In the genomic region with DNA sequence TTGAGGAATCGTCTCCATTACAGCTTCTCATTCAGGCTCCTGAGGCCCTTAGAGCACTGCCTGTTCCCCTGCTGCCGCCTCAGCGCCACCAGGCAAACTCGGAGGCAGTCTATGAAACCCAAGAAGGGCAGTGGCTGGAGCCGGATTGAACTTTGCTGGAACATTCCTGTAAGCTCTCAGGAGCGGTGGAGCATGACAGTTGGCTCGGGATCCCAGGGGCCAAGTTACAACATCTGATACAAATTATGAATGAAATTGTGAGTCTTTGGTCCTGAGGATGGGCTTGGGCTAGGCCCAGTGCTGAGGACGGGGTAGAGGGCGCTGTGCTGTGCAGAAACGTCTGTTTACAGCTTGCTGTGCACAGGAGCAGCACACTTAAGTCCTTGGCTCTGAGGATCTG, we compare ENCODE assay signal across 10 mouse cellular contexts. TPM values are rescaled to one million over a fixed set of nuclear protein-coding genes. Genes with fewer than 3 reads are reported as not detected.
DNase-seq lines count a peak whose midpoint lies in the region; ATAC-seq and TF ChIP-seq lines count a peak whose summit lies in the region.
"Had no signal": no experiment of that assay in that cellular context is flagged by ENCODE, and none has a peak within 500 bp of the region (broad histone marks: within the 10 kb centered on the region; RNA-seq: fewer than 3 reads in every experiment).

No protein-coding gene starts in this region.

- H3K4me3 ChIP-seq in midbrain, embryonic 12.5 days: no peak overlapping the region
- no peak overlapping the region for H3K4me3 ChIP-seq in midbrain, embryonic 16.5 days (ENCODE audit: low read depth, low read length)
- no peak overlapping the region for H3K4me3 ChIP-seq in embryonic facial prominence, embryonic 13.5 days
- H3K4me3 ChIP-seq in myocyte: no peak overlapping the region
- H3K4me3 ChIP-seq: heart, embryonic 13.5 days had no signal

- 0 out of 2 replicates have a peak, but pooled peaks cover 3% of the 10 kb centered on the region for H3K4me1 ChIP-seq in midbrain, embryonic 12.5 days
- no peaks in the 10 kb centered on the region for H3K4me1 ChIP-seq in midbrain, embryonic 16.5 days (ENCODE audit: control insufficient read depth, insufficient read depth, low read length)
- peaks cover 59% of the 10 kb centered on the region for H3K4me1 ChIP-seq in embryonic facial prominence, embryonic 13.5 days

- H3ac ChIP-seq in myocyte (ENCODE audit: control insufficient read depth, insufficient read length): no peak overlapping the region

- no peaks in the 10 kb centered on the region for H3K9me3 ChIP-seq in midbrain, embryonic 12.5 days
- H3K9me3 ChIP-seq in midbrain, embryonic 16.5 days (replicated peaks; ENCODE audit: control insufficient read depth, low read length, poor library complexity, severe bottlenecking): no peaks in the 10 kb centered on the region
- no peaks in the 10 kb centered on the region for H3K9me3 ChIP-seq in embryonic facial prominence, embryonic 13.5 days
- H3K9me3 ChIP-seq: heart, embryonic 13.5 days had no signal

- H3K36me3 ChIP-seq in midbrain, embryonic 12.5 days: peaks cover 41% of the 10 kb centered on the region
- H3K36me3 ChIP-seq in midbrain, embryonic 16.5 days (ENCODE audit: control insufficient read depth, insufficient read depth, low read length): peaks cover 23% of the 10 kb centered on the region
- H3K36me3 ChIP-seq in embryonic facial prominence, embryonic 13.5 days: peaks cover 42% of the 10 kb centered on the region
- no peaks in the 10 kb centered on the region for H3K36me3 ChIP-seq in myocyte (ENCODE audit: control insufficient read depth, insufficient read depth)

- peak; percentile 81 for DNase-seq in kidney, adult 9 months
- no peak for DNase-seq in layer of hippocampus, adult 9-10 months (ENCODE audit: low spot score)
- no peak for DNase-seq in B cell, adult 2 months
- DNase-seq in adrenal gland, postnatal 25 days: no peak
- DNase-seq: layer of hippocampus, postnatal 36 days had no signal

- no peak overlapping the region for H3K9ac ChIP-seq in midbrain, embryonic 12.5 days (replicated peaks)
- H3K9ac ChIP-seq in midbrain, embryonic 16.5 days (ENCODE audit: low read depth, low read length): no peak overlapping the region
- no peak overlapping the region; the same call in 1 of the 2 replicates for H3K9ac ChIP-seq in embryonic facial prominence, embryonic 13.5 days
- H3K9ac ChIP-seq: heart, embryonic 13.5 days had no signal

- 54% methylated on average over 10 of the region's 10 CpGs for WGBS in midbrain, embryonic 12.5 days
- 54% methylated on average over 10 of the region's 10 CpGs for WGBS in midbrain, embryonic 16.5 days
- 14% methylated on average over 10 of the region's 10 CpGs for WGBS in embryonic facial prominence, embryonic 13.5 days

- no peak overlapping the region for H3K4me2 ChIP-seq in midbrain, embryonic 12.5 days (replicated peaks)
- H3K4me2 ChIP-seq in midbrain, embryonic 16.5 days (ENCODE audit: low read length): no peak overlapping the region
- H3K4me2 ChIP-seq in embryonic facial prominence, embryonic 13.5 days: peak overlapping the region; percentile 33
- H3K4me2 ChIP-seq in myocyte (ENCODE audit: low read depth): no peak overlapping the region
- H3K4me2 ChIP-seq: heart, embryonic 13.5 days had no signal

- no peaks in the 10 kb centered on the region for H3K79me2 ChIP-seq in myocyte (ENCODE audit: control insufficient read depth, insufficient read depth)

- peaks cover 2% of the 10 kb centered on the region; the same call in 1 of the 2 replicates for H3K27me3 ChIP-seq in midbrain, embryonic 12.5 days
- no peaks in the 10 kb centered on the region for H3K27me3 ChIP-seq in midbrain, embryonic 16.5 days (ENCODE audit: control insufficient read depth, insufficient read depth, low read depth, low read length)
- no peaks in the 10 kb centered on the region for H3K27me3 ChIP-seq in embryonic facial prominence, embryonic 13.5 days
- H3K27me3 ChIP-seq in myocyte (ENCODE audit: control insufficient read depth, insufficient read depth, insufficient read length): no peaks in the 10 kb centered on the region

- TF ChIP-seq POLR2A in myocyte (IDR thresholded peaks at IDR 0.05; ENCODE audit: insufficient read length, low read depth): no peak

- peak overlapping the region; percentile 39; the same call in 1 of the 2 replicates for H3K27ac ChIP-seq in midbrain, embryonic 12.5 days (replicated peaks)
- H3K27ac ChIP-seq in midbrain, embryonic 16.5 days (ENCODE audit: low read length): no peak overlapping the region
- H3K27ac ChIP-seq in embryonic facial prominence, embryonic 13.5 days: peak overlapping the region; percentile 88
- H3K27ac ChIP-seq: heart, embryonic 13.5 days had no signal

- no peak for ATAC-seq in midbrain, embryonic 12.5 days (ENCODE audit: low FRiP score, low read depth)
- no peak for ATAC-seq in midbrain, embryonic 16.5 days
- ATAC-seq in embryonic facial prominence, embryonic 13.5 days (ENCODE audit: insufficient number of reproducible peaks, insufficient read depth, low FRiP score, low TSS enrichment, low read depth): peak; percentile 27; the same call in 1 of the 2 replicates

TF ChIP-seq in myocyte, 11 proteins besides CTCF, POLR2A, EP300 and RAD21:
- TF ChIP-seq POLR2AphosphoS2 (IDR thresholded peaks at IDR 0.05; ENCODE audit: insufficient read length, low read depth) (peak; percentile 36), USF1 (IDR thresholded peaks at IDR 0.05; ENCODE audit: low read depth) (no peak)

RNA-seq across cellular contexts. Expression of a gene that starts 7.1 kb away (rescaled TPM):
- polyA plus RNA-seq in midbrain, embryonic 12.5 days (2016; fragmentation: Nextera tagmentation; extraction: Ambion mirVana): 67.2 and 70.5 TPM in 2 replicates
- 83.9 and 87.5 TPM in 2 replicates for polyA plus RNA-seq in midbrain, embryonic 16.5 days (2015; fragmentation: Nextera tagmentation; extraction: Ambion mirVana)
- polyA plus RNA-seq in embryonic facial prominence, embryonic 13.5 days (2015; fragmentation: Nextera tagmentation; extraction: Ambion mirVana): 94.3 and 97.5 TPM in 2 replicates
- 31.5 TPM for polyA plus RNA-seq in myocyte (2012; fragmentation: generic; extraction: Trizol)
- total RNA-seq in adrenal gland, postnatal 25 days (2021): 27.6 and 38.9 TPM in 2 replicates

RNA-seq across cellular contexts. Expression of a gene that starts 11.1 kb away (rescaled TPM):
- polyA plus RNA-seq in midbrain, embryonic 12.5 days (2016; fragmentation: Nextera tagmentation; extraction: Ambion mirVana): 4.8 and 5.3 TPM in 2 replicates
- 15.3 and 17.3 TPM in 2 replicates for polyA plus RNA-seq in midbrain, embryonic 16.5 days (2015; fragmentation: Nextera tagmentation; extraction: Ambion mirVana)
- polyA plus RNA-seq in embryonic facial prominence, embryonic 13.5 days (2015; fragmentation: Nextera tagmentation; extraction: Ambion mirVana): 18.5 and 22.0 TPM in 2 replicates
- 0.49 TPM for polyA plus RNA-seq in myocyte (2012; fragmentation: generic; extraction: Trizol)
- 2.4 and 2.6 TPM in 2 replicates for total RNA-seq in adrenal gland, postnatal 25 days (2021)

RNA-seq across cellular contexts. Expression of a gene that starts 27.8 kb away (rescaled TPM):
- 21.7 and 41.3 TPM in 2 replicates for polyA plus RNA-seq in midbrain, embryonic 12.5 days (2016; fragmentation: Nextera tagmentation; extraction: Ambion mirVana)
- polyA plus RNA-seq in midbrain, embryonic 16.5 days (2015; fragmentation: Nextera tagmentation; extraction: Ambion mirVana): 2.2 and 2.5 TPM in 2 replicates
- polyA plus RNA-seq in embryonic facial prominence, embryonic 13.5 days (2015; fragmentation: Nextera tagmentation; extraction: Ambion mirVana): 33.9 and 43.4 TPM in 2 replicates
- 0.06 TPM for polyA plus RNA-seq in myocyte (2012; fragmentation: generic; extraction: Trizol)
- total RNA-seq in adrenal gland, postnatal 25 days (2021): 1.7 and 2.4 TPM in 2 replicates

RNA-seq across cellular contexts. Expression of a gene that starts 52.3 kb away (rescaled TPM):
- 103 and 108 TPM in 2 replicates for polyA plus RNA-seq in midbrain, embryonic 12.5 days (2016; fragmentation: Nextera tagmentation; extraction: Ambion mirVana)
- polyA plus RNA-seq in midbrain, embryonic 16.5 days (2015; fragmentation: Nextera tagmentation; extraction: Ambion mirVana): 193 and 198 TPM in 2 replicates
- 122 and 126 TPM in 2 replicates for polyA plus RNA-seq in embryonic facial prominence, embryonic 13.5 days (2015; fragmentation: Nextera tagmentation; extraction: Ambion mirVana)
- 84.1 TPM for polyA plus RNA-seq in myocyte (2012; fragmentation: generic; extraction: Trizol)
- 88.0 and 93.9 TPM in 2 replicates for total RNA-seq in adrenal gland, postnatal 25 days (2021)

RNA-seq across cellular contexts. Expression of a gene that starts 58.2 kb away (rescaled TPM):
- polyA plus RNA-seq in midbrain, embryonic 12.5 days (2016; fragmentation: Nextera tagmentation; extraction: Ambion mirVana): 135 and 142 TPM in 2 replicates
- polyA plus RNA-seq in midbrain, embryonic 16.5 days (2015; fragmentation: Nextera tagmentation; extraction: Ambion mirVana): 66.1 and 68.2 TPM in 2 replicates
- 48.8 and 57.0 TPM in 2 replicates for polyA plus RNA-seq in embryonic facial prominence, embryonic 13.5 days (2015; fragmentation: Nextera tagmentation; extraction: Ambion mirVana)
- 236 TPM for polyA plus RNA-seq in myocyte (2012; fragmentation: generic; extraction: Trizol)
- total RNA-seq in adrenal gland, postnatal 25 days (2021): 55.0 and 68.0 TPM in 2 replicates
